Mouse (Mus musculus): ENCODE measurements around the gene Tcf21.

Gene Tcf21

GRCm38 (mm10) chr10:22819871-22820590, at the start of gene Tcf21:
Tcf21 (minus strand) TSS chr10:22820174.
- no peak for DNase-seq (ENCODE audit: low read depth, low spot score)

- DNase-seq (ENCODE audit: low read depth, low spot score) = no peak
Measured at GRCm38 (mm10) chr10:22868386-22868918, 48.5 kb upstream of the Tcf21 start.

GRCm38 (mm10) chr10:22867210-22867609, 47.2 kb upstream of the Tcf21 start:
- DNase-seq (ENCODE audit: low read depth, low spot score) = no peak

- DNase-seq (ENCODE audit: low read depth, low spot score) = no peak
Measured at GRCm38 (mm10) chr10:22858111-22858510, 38.1 kb upstream of the Tcf21 start.

- no peak for DNase-seq (ENCODE audit: low read depth, low spot score)
Measured at GRCm38 (mm10) chr10:22854330-22854729, 34.4 kb upstream of the Tcf21 start.

- no peak for DNase-seq (ENCODE audit: low read depth, low spot score)
Measured at GRCm38 (mm10) chr10:22845351-22845750, 25.4 kb upstream of the Tcf21 start.

- DNase-seq (ENCODE audit: low read depth, low spot score) = no peak
Measured at GRCm38 (mm10) chr10:22844731-22845130, 24.8 kb upstream of the Tcf21 start.

GRCm38 (mm10) chr10:22843440-22844361, 23.7 kb upstream of the Tcf21 start:
- DNase-seq (ENCODE audit: low read depth, low spot score) = no peak

- no peak for DNase-seq (ENCODE audit: low read depth, low spot score)
Measured at GRCm38 (mm10) chr10:22842781-22843439, 22.9 kb upstream of the Tcf21 start.

- no peak for DNase-seq (ENCODE audit: low read depth, low spot score)
Measured at GRCm38 (mm10) chr10:22842113-22842512, 22.1 kb upstream of the Tcf21 start.

- DNase-seq (ENCODE audit: low read depth, low spot score) = no peak
Measured at GRCm38 (mm10) chr10:22826244-22826643, 6.3 kb upstream of the Tcf21 start.

- DNase-seq (ENCODE audit: low read depth, low spot score) = no peak
Measured at GRCm38 (mm10) chr10:22822896-22823295, 2.9 kb upstream of the Tcf21 start.

- no peak for DNase-seq (ENCODE audit: low read depth, low spot score)
Measured at GRCm38 (mm10) chr10:22822486-22822885, 2.5 kb upstream of the Tcf21 start.

GRCm38 (mm10) chr10:22821709-22822108, 1.7 kb upstream of the Tcf21 start:
- DNase-seq (ENCODE audit: low read depth, low spot score) = no peak

GRCm38 (mm10) chr10:22821267-22821666, 1.3 kb upstream of the Tcf21 start:
- no peak for DNase-seq (ENCODE audit: low read depth, low spot score)

- DNase-seq (ENCODE audit: low read depth, low spot score) = no peak
Measured at GRCm38 (mm10) chr10:22820841-22821240, 867 bp upstream of the Tcf21 start.

GRCm38 (mm10) chr10:22819239-22819870, 619 bp downstream of the Tcf21 start:
- DNase-seq (ENCODE audit: low read depth, low spot score) = no peak

GRCm38 (mm10) chr10:22818600-22819238, 1.3 kb downstream of the Tcf21 start:
- no peak for DNase-seq (ENCODE audit: low read depth, low spot score)

GRCm38 (mm10) chr10:22817976-22818375, 2.0 kb downstream of the Tcf21 start:
- DNase-seq (ENCODE audit: low read depth, low spot score) = no peak

- DNase-seq (ENCODE audit: low read depth, low spot score) = no peak
Measured at GRCm38 (mm10) chr10:22817561-22817960, 2.4 kb downstream of the Tcf21 start.

GRCm38 (mm10) chr10:22816237-22816762, 3.7 kb downstream of the Tcf21 start:
- DNase-seq (ENCODE audit: low read depth, low spot score) = no peak
